Mouse (Mus musculus) heart, adult 11 months (tissue): ENCODE data around the gene Ube2cbp.
A peak's percentile ranks its signal among the peaks of the same experiment; 100 is the strongest.

Source experiments
- DNase-seq: peaks from one replicate; pipeline ENCODE4 v3.0.0; 2022

Ube2cbp gene

DNA sequence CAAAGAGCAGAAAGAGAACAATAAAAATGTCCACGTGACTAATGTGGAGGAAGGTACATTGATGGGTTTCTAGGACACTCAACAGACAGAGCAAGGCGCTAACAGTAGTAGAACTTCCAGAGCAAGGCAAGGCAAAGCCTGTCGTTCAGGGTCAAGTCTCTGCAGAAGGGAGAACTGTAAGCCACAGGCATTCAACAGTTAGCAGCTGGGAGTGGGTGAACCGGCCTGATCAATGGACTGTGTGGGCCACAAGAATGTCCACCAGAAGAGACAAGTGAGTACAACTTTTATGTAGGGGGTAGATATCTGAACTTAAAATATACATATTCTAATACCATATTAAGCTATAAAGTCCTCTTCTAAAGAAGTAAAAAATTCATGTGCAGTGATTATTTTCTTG is 41.4 kb downstream of the Ube2cbp start:
- DNase-seq = no peak

DNA sequence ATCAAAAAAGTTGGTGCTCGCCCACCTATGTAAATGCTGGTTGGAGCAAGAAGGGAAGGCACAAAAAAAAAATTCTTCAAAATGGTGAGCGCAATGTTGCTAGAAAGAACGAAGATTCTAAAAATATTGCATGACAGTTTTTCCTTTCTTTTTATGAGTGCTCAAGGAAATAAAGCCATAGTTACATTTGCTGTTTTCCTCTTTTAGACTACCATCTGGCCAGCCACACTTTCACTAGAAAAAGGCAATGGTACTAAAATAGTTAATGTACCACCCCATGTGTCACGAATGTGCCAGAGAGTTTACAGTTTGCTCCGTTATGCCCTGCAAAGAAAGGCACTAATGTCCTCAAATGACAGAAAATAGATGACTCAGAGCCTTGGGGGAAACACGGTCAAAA is 45.4 kb downstream of the Ube2cbp start:
- no peak for DNase-seq

DNA sequence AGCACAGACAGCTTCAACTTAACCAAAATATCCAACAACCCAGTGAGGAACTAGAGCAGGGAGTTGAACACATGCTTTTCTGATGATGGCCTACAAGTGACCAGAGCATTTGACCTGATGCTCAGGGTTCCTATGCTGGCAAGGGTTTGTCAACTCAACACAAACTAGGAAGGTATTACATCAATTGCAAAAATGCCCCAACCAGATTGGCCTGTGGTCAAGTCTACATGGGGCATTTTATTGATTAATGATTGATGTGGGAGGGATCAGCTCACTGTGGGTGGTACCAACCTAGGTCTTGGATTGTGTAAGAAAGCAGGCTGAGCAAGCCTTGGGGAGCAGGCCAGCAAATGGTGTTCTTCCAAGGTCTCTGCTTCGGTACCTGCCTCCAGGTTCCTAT is 46.8 kb downstream of the Ube2cbp start:
- no peak for DNase-seq

DNA sequence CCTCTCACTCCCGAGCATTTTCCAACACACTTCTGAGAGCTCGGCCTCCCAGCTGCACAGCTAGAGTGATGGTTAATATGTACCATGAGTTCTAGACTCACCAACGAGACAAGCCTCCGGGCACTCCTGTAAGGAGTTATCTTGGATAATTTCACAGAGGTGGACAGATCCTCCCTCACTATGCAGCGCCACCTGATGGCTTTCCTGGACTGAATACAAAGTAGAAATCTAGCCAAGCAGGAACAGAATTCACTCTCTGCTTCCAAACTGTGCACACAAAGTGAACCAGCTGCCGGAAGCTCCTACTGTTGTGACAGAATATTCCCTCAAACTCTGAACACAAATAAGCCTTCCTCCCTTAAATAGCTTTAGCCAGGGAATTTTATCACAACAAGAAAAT is 69.0 kb downstream of the Ube2cbp start:
- DNase-seq = peak; percentile 55

DNA sequence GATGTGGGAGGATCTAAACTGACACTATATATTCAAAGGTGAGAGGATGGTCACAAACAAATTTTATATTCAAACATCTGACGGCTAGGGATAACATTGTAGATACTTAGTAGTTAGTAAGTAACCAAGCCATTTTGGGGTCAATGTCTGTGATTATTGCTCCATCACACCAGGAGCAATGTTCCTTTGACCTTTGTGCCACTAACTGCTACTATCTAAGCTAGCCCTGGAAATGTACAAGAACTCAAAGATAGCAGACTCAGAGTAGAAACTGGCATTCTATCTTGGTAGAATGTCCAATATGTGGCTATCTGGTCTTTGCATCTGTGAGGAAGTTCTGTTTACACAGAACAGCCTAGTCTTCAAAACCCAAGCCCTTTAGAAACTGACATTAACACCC is 69.7 kb downstream of the Ube2cbp start:
- DNase-seq = no peak

DNA sequence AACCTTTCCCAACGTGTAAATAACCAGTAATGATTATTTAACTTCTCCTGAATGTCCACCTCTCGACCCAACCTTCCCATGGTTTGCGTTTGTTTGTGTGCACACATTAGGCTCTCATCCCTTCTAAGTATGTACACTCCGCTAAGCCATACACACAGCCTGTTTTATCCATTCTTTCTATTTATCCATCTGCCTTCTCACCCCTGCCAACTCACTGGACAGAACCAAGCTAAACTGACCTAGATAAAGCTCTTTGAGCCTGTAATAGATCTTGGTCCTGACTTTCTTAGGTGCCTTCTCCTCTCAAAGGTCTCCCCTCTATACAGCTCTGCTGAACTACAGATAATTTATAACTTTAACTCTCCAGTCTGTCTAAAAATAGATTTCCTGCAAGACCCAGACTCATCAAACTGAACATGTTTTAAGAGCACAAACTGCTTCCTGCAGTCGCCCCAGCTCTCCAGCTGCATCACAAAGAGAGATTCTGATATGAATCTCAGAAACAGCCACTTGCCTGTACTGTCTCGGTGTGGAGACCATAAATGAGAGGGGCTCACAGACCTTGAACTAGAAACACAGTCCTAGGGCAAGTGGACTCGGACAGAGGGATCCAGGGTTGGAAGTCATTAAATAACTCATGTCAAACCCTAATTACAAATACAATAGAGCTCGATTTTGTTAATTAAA is 71.0 kb downstream of the Ube2cbp start:
- DNase-seq = peak; percentile 44

DNA sequence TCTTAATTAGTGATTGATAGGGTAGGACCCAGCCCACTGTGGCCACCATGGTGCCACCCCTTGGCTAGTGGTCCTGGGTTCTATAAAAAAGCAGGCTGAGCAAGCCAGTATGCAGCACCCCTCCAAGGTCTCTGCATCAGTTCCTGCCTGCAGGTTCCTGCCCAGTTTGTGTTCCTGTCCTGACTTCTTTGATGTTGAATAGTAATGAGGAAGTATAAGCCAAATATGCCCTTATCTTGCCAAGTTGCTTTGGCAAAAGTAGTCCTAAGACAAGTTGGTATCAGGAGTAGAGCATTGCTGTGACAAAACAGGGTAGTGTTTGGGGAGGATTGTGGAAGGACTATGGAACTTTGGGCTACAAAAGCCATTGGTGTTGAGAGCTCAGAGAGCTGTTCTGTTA is 73.3 kb downstream of the Ube2cbp start:
- DNase-seq = peak; percentile 85

DNA sequence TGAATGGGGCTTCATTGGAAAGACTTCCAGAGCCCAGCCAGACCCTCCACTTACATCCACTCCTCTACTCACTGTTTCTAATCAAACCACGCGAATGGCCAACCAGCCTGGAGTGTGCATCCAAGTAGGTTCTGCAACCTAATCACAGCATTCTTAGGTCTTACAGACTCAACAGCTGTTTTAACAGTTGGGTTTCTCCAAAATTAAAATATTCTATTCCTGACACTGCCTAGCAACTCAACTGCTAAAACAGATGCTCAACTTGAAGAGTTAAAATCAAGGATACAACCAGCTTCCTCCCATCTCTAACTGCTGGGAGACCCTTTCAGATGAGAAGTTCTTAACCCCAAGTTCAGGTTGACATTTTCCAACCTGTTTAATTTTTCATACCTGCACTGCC is 74.0 kb downstream of the Ube2cbp start:
- DNase-seq = peak; percentile 31

DNA sequence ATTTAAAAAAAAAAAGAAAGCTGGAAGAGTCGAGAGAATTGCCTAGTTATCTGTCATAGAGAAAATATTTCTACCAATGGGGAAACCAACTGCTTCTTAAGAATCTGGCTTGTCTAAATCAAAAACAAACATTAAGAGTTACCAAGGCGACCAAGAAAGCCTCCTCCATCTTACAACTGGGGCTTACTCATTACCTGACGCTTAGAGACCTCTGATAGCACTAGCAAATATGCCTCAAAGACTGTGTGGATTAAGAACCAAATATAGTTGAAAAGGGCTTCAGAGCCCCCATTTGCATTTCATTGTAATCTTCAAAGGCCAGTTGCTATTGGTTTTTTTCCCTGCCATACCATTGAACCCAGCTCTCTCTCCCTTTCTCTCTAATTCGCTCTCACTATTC is 76.2 kb downstream of the Ube2cbp start:
- DNase-seq = no peak

DNA sequence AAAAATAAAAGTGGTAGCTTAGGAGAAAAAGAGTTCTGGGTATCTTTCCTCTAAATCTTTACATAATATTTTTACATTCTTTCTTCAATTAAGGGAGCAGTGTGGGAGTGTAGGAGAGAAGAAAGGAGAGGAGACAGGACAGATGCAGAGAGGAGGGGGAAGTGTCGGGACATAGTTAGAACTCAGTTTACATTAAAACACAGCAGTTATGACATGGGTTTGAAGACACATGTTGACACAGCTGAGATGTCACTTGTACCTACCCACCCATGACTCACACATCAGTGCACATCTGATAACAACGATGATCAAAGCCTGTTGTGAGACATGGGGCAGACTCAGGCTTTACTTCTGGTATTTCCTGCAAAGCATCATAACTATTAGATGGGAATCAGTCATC is 87.8 kb downstream of the Ube2cbp start:
- DNase-seq = no peak

DNA sequence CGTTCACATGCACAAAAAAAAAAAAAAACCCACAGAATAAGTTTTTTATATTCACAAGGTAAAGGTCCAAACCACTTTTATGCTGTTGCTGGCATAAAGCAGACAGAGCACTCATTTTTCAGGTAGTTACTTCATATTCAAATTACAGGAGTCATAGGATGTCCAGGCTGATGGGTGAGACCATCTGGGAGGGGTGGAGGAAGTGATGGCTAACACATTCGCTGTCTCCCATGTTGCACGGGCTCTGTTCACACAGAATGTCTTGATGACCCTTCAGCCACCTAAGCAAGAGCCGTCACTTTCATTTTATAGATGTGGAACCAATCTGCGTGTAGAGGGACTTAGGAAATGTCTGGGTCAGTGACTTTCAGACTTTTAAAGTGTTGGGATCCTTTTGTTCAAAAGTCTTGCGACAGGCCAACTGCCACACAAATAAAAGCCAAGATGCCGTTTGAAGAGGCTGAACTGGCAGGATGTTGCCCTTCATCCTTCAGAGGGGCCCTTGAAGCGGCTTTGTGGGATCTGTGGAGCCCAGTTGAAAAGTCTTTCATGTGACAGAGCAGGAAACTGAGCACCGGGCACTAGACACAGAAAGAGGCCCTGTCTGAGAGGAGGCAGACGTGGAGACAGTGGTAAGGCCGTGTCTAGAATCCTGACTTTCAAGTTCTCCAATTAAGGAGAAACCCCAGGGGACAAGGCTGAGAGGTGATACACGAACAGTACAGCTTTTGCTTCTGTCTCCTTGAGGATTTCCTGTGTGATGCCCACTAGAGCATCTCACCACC is 91.8 kb downstream of the Ube2cbp start:
- DNase-seq = no peak

DNA sequence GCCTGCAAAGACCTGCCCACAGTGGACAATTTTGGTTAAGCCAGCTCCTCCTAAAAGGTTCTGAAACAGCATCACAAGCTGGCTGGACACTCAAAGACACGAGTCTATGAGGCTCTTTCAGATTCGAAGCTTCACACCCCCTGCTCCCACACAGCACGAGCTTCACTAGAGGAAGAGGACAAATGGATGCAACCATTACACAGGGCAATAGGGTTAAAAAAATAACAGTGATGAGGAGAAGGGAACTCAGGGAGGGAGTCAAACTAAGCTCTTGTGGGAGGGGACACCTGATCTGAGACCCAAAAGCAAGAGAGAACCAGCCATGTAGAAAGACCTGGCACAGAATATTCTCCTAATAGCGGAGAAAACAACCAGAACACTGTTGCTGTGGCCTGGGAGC is 95.5 kb downstream of the Ube2cbp start:
- no peak for DNase-seq

DNA sequence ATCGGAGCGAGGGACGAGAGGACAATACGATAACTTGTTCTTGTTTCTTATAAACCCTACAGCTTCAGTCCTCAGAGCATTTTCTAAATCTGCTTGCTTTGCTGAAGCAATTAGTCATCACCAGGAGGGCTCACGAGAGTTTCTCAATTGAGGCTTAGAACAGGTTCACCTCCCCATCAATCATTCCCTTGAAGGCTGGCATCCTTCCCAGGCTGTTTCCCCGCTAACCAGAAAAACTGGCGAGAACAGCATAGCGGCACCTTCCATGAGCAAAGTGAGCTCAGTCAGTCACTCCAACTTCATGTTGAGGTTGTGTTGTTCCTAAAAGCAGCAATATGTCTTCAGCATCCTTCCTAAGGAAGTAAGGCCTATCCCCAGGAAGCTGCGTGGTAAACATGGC is 104.2 kb downstream of the Ube2cbp start:
- no peak for DNase-seq

DNA sequence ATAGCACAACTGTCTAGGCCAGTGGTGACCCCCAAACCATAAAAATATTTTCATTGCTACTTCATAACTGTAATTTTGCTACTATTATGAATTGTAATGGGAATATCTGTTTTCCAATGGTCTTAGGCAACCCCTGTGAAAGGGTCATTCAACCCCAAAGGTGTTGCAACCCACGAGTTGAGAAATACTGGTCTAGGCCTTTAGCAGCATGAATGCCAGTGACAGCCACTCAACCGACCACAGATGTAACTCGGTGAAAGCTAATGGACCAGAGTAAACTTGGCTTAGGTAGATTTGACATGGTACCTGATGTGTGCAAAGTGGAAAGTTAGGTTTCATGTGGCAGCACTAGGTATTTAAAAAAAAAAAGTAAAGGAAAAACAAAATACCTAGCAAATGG is 108.9 kb downstream of the Ube2cbp start:
- no peak for DNase-seq

DNA sequence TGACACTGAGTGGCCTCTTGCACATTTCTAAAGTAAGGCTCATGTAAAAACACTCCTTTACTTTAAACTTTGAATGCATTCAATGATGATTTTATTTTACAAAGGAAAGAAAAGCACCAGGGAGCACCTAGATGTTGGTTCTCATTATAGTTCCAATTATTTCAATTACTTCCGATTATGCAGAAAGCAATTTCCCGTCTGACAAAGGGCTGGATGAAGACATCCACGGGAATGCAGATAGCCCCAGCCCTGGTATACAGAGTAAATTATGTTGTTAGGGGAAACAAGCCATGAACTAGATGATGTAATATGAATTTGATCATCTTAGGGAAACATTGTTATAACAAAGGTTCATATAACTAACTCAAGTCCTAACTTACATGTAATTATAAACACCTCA is 113.3 kb downstream of the Ube2cbp start:
- DNase-seq = no peak

DNA sequence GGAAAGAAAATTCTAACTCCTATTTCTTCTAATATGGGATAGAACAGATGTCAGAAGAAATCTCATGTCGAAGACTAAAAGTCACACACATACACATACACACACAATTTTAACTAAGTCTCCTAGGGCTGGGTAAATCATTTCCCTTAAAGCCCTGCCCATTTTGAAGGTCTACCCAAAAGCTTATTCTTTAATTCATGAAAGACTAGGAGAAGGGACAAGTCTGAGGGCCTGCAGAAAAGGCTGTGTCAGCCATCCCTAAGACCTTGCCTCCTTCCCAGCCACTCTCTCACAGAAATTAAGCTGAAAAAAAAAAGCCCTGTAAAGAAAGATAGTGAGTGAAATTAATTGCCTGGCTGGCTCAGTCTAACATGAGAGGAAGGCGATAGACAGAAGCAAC is 128.0 kb downstream of the Ube2cbp start:
- no peak for DNase-seq

DNA sequence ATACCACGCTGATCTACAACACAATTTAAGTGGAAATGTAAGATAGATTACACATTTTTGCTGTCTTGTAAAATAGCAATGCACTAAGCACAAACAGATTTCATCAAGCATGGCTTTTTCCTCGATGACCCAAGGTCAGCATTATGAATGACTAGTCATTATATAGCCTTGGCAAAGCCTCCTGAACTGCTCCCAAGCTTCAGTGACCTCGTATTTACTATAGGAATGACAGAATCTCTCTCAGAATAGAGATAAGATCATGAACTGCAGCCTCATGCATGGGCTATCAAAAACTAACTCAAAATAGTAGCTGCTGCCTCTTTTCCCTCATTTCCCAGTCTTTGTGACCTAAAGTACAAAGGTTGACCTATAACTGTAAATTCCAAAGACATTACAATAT is 128.4 kb downstream of the Ube2cbp start:
- DNase-seq = no peak

DNA sequence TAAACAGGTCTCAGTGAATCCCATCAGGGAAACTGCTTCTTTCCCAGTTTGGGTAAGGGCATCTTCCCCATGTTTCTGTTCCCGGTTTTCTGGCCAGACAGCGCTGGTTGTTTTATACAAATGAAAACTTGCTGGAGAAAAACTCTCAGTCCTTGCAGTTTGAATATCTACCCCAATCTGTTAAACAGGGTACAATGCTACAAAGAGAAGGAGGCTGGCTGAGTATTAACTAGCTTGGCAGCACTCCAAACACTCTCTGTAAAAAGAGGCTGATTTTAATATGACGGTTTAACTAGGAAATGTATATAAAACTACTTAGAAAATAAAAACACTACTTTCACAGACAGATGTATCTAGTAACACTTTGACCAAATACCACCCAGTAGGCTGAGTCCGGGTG is 129.2 kb downstream of the Ube2cbp start:
- DNase-seq = no peak

DNA sequence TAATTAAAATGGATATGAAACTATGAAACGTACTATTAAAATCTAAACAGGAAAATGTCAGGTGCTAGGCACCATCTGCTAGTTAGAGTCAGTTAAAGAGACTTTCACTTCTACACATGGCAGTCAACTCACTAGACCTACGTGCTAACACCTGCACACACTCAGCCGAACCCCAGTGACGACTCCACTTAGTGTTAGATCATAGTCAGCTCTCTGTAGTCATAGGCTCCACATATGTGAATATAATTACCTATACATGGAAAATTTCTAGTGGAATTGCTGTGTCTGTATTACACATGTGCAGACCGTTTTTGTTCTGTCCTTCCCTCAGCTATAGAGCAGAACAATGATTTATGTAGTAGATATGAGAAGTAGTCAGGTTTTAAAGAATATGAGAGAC is 130.4 kb downstream of the Ube2cbp start:
- no peak for DNase-seq

DNA sequence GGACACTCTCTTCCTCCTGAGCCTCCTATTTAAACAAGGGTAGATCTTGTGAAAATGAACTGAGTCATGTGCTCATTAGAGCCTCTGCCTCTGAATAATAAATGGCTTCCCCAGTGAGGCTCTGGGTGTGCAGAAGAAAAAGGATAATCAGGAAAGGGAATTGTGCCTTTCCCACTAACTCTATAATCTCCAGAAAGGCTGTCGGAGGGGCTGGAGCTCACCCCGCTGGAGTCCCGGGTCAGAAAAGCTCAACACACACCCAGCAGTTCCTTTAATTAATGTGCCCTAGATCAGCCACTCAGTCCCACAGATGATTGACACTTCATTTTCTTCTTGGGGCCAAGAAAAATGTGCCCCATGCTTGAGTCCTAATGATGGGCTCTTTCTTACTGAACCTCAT is 134.2 kb downstream of the Ube2cbp start:
- DNase-seq = no peak

DNA sequence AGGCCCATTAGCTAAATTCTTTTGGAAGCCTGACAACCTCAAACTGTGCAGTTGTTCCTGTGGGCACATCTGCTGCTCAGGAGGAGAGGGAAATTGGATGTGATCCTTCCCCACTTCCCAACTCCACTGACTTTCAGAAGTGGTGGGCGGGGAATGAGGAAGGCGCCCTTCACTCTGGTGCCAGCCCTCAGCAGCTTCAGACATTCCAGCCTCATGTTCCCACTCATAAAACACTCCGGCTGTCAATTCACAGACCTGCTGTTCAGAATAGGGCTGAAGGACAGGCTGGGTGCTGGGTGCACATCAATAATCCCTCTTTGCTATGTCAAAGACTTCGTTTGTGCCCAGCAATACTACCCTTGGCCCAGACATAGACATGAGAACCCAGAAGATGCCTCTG is 136.5 kb downstream of the Ube2cbp start:
- DNase-seq = peak; percentile 74

DNA sequence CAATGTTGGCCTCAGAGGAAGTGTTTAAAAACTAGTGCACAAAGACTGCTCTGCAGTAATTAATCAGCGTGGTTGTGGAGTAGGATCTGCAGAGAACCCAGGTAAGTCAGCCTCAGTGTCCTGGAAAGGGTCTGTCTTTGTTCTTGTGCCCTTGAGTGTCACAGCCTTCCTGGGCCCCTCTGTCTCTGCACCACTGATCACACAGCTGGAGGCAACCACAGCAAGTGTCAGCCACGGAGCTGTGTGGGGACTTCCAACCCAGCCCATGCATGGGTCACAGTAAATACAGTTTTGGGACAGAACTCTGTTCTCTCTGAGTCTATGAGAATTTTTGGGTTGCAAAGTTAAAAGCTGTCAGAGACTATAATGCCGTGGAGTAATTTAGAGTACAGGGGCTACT is 137.4 kb downstream of the Ube2cbp start:
- peak; percentile 51 for DNase-seq

DNA sequence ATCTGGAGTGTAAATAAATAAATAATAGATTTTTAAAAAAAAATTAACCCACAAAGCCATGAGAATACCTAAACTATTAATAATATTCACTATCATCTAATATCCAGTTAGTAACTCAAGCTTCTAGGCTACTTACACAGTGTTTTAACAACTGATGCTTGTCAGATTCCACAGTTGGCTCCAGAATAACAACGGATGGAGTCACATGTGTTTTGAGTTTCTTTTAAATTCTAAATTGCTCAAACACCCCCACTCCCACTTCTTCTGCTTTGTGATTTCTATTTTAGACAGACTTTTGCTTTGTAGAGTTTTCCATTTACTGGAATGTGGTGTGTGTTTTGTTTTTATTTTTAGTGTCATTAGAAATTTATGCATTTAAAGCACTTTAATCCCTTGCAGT is 140.0 kb downstream of the Ube2cbp start:
- DNase-seq = no peak

DNA sequence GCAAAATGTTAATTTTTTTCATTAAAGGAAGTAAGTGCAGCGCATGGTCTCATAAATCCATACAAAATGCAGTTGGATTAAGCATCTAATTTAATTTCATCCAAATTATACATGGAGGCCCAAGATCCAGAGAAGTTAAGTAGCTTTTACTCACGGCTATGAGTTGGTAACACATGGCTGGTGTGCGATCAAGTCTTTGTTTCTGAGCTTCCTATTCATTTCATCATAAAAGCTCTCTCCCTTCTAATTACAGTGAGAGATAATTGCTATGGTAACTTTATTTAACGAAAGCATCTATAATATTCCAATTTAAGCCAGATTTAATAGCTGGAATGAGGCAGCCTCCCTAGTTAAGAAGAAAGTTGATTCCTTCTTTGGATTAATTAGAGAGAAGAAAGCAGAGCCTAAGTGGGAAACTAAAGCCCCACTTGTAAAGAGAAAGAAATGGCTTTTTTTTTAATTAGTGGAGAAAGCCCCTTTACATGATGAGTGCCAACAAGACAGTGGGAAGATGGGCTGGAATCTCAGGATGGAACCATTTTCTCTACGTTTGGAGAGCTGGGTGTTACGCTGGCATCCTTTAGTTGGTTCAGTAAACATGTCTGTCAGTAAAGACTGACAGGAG is 145.1 kb downstream of the Ube2cbp start:
- no peak for DNase-seq
